Mouse (Mus musculus): ENCODE results near the gene Gmeb1. TPM values are rescaled to one million over a fixed set of nuclear protein-coding genes. Genes with fewer than 3 reads are reported as not detected.

Gene Gmeb1
- polyA plus RNA-seq, 1 experiment from 2014 or later, result 43.3 TPM

GRCm38 (mm10) chr4:132178630-132179059, 82.8 kb downstream of the Gmeb1 start:
- Histone ChIP-seq H3K9me3 (replicated peaks) (no peaks in the 10 kb centered on the region), H3K36me3 (peaks cover 15% of the 10 kb centered on the region), H3K4me2 (replicated peaks) (no peak overlapping the region), H3K4me3 (no peak overlapping the region), H3K27ac (no peak overlapping the region), H3K4me1 (no peaks in the 10 kb centered on the region), H3K9ac (no peak overlapping the region), H3K27me3 (no peaks in the 10 kb centered on the region)
- WGBS, result 7% methylated on average over 10 of the region's 10 CpGs
- peak; percentile 76 for ATAC-seq (ENCODE audit: low FRiP score)

- 60% methylated on average over 10 of the region's 10 CpGs for WGBS
- no peak for ATAC-seq (ENCODE audit: low FRiP score)
Observed at GRCm38 (mm10) chr4:132176474-132176873, 84.9 kb downstream of the Gmeb1 start.

More at GRCm38 (mm10) chr4:132176474-132176873, 84.9 kb downstream of the Gmeb1 start:
- Histone ChIP-seq H3K27ac (no peak overlapping the region), H3K9ac (no peak overlapping the region), H3K36me3 (peaks cover 3% of the 10 kb centered on the region; the same call in 1 of the 2 replicates), H3K4me1 (0 out of 2 replicates have a peak, but pooled peaks cover 5% of the 10 kb centered on the region), H3K9me3 (replicated peaks) (no peaks in the 10 kb centered on the region), H3K4me3 (no peak overlapping the region), H3K4me2 (replicated peaks) (no peak overlapping the region), H3K27me3 (no peaks in the 10 kb centered on the region)

Small RNA genes within 50 kb of the gene (microRNA-seq; reads per million reads assigned to microRNA genes)
- gene Gm22033, result not detected

Other genes with a start within 250 kb of the Gmeb1 start
- 0.09 TPM in 2 replicates for gene Gm10300, start 186.9 kb downstream of the Gmeb1 start, polyA plus RNA-seq (2016; fragmentation: Nextera tagmentation; extraction: Ambion mirVana)
- 198 and 210 TPM in 2 replicates for gene Epb41, start 186.3 kb downstream of the Gmeb1 start, polyA plus RNA-seq (2016; fragmentation: Nextera tagmentation; extraction: Ambion mirVana)
- gene Oprd1, start 117.1 kb downstream of the Gmeb1 start, polyA plus RNA-seq (2016; fragmentation: Nextera tagmentation; extraction: Ambion mirVana), result 0.08 and 0.18 TPM in 2 replicates
- gene Ythdf2, start 49.3 kb downstream of the Gmeb1 start, polyA plus RNA-seq (2016; fragmentation: Nextera tagmentation; extraction: Ambion mirVana), result 141 and 149 TPM in 2 replicates
- gene Taf12, start 12.8 kb upstream of the Gmeb1 start, polyA plus RNA-seq (2016; fragmentation: Nextera tagmentation; extraction: Ambion mirVana), result 53.6 and 58.5 TPM in 2 replicates
- gene Rab42, start 41.8 kb upstream of the Gmeb1 start, polyA plus RNA-seq (2016; fragmentation: Nextera tagmentation; extraction: Ambion mirVana), result 0.96 and 1.5 TPM in 2 replicates
- gene Trnau1ap, start 67.9 kb upstream of the Gmeb1 start, polyA plus RNA-seq (2016; fragmentation: Nextera tagmentation; extraction: Ambion mirVana), result 80.1 and 80.6 TPM in 2 replicates
- gene Rcc1, start 92.0 kb upstream of the Gmeb1 start, polyA plus RNA-seq (2016; fragmentation: Nextera tagmentation; extraction: Ambion mirVana), result 65.8 and 67.5 TPM in 2 replicates
- 18.4 and 19.7 TPM in 2 replicates for gene Phactr4, start 160.9 kb upstream of the Gmeb1 start, polyA plus RNA-seq (2016; fragmentation: Nextera tagmentation; extraction: Ambion mirVana)
- 18.9 and 24.5 TPM in 2 replicates for gene Med18, start 202.3 kb upstream of the Gmeb1 start, polyA plus RNA-seq (2016; fragmentation: Nextera tagmentation; extraction: Ambion mirVana)
- 11.1 and 12.1 TPM in 2 replicates for gene Sesn2, start 248.9 kb upstream of the Gmeb1 start, polyA plus RNA-seq (2016; fragmentation: Nextera tagmentation; extraction: Ambion mirVana)

Data from hindbrain, embryonic 12.5 days (tissue).